Mouse (Mus musculus) stomach, embryonic 16.5 days (tissue): ENCODE measurements around the gene Scfd1. TPM values are rescaled to one million over a fixed set of nuclear protein-coding genes. Genes with fewer than 3 reads are reported as not detected.

Experiments used
- ATAC-seq: fragments of 200-750 bp; cut with Nextera tagmentation; 2 replicates; pipeline ENCODE4 v1.8.0; 2017; ENCODE audit warnings: moderate number of reproducible peaks, moderate TSS enrichment; ENCODE audit not compliant: insufficient read depth, low FRiP score
- H3K27ac ChIP-seq: fragments of 300-500 bp; sonication (generic); 2 replicates; pipeline ENCODE4 v1.5.1; 2014; ENCODE audit warnings: low read length
- H3K27me3 ChIP-seq: fragments of 300-500 bp; sonication (generic); 2 replicates; pipeline ENCODE4 v1.6.1; 2014; ENCODE audit warnings: low read length, control low read depth, mixed read lengths; ENCODE audit not compliant: control insufficient read depth, insufficient read depth
- H3K36me3 ChIP-seq: fragments of 300-500 bp; sonication (generic); 2 replicates; pipeline ENCODE4 v1.6.1; 2014; ENCODE audit warnings: low read length; ENCODE audit not compliant: control insufficient read depth, insufficient read depth
- H3K4me1 ChIP-seq: fragments of 300-500 bp; sonication (generic); 2 replicates; pipeline ENCODE4 v1.6.1; 2014; ENCODE audit warnings: low read length, control low read depth, mixed read lengths; ENCODE audit not compliant: control insufficient read depth, insufficient read depth
- H3K4me2 ChIP-seq: fragments of 300-500 bp; sonication (generic); 2 replicates; pipeline ENCODE4 v1.6.1; 2014; ENCODE audit warnings: low read depth, low read length, mixed read lengths
- H3K4me3 ChIP-seq: fragments of 300-500 bp; sonication (generic); replicated peaks from 2 replicates; pipeline ENCODE4 v1.5.1; 2014; ENCODE audit warnings: mild to moderate bottlenecking, low read length
- H3K9ac ChIP-seq: fragments of 300-500 bp; sonication (generic); 2 replicates; pipeline ENCODE4 v1.6.1; 2014; ENCODE audit warnings: low read length
- H3K9me3 ChIP-seq: fragments of 300-500 bp; sonication (generic); replicated peaks from 2 replicates; pipeline ENCODE4 v1.6.1; 2016; ENCODE audit warnings: low read length, control low read depth; ENCODE audit not compliant: control insufficient read depth
- WGBS: fragments of 180-500 bp; shearing (Covaris S2); extraction: QIAGEN DNeasy Blood & Tissue Kit; methylation state at CpG from one replicate; pipeline ENCODE4 v1.1.7; 2014; 5-methylcytosine and 5-hydroxymethylcytosine counted together
- polyA plus RNA-seq: library from polyadenylated mRNA; unstranded; fragments of >200 nt; fragmentation: Nextera tagmentation; extraction: Ambion mirVana; gene quantifications from 2 replicates; pipeline ENCODE4 v1.2.1, GENCODE M21; 2015

The Scfd1 gene
- polyA plus RNA-seq, 1 experiment from 2014 or later: 87.5 TPM

DNA sequence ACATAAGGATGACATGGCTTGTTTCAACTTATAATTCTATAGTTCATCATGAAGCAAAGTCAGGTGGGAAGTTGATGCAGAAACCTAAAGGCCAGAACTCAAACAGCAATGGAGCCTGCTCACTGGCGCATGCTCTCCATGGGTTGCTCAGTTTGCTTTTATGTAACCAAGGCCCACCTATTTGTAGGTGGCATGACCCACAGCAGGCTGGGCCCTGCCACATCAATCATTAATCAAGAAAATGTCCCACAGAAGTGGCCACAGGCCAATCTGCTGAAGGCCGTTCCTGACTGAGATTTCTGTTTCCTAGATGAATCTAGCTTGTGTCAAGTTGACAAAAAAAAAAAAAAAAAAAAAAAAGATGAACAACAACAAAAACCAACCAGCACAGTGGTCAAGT lies 103.9 kb downstream of the Scfd1 start:
- Histone ChIP-seq H3K27me3 (no peaks in the 10 kb centered on the region), H3K9me3 (no peaks in the 10 kb centered on the region), H3K4me1 (no peaks in the 10 kb centered on the region), H3K27ac (no peak overlapping the region), H3K36me3 (no peaks in the 10 kb centered on the region), H3K9ac (no peak overlapping the region), H3K4me3 (no peak overlapping the region), H3K4me2 (no peak overlapping the region)
- ATAC-seq: no peak
- WGBS: 76% methylated on average over 2 of the region's 2 CpGs

DNA sequence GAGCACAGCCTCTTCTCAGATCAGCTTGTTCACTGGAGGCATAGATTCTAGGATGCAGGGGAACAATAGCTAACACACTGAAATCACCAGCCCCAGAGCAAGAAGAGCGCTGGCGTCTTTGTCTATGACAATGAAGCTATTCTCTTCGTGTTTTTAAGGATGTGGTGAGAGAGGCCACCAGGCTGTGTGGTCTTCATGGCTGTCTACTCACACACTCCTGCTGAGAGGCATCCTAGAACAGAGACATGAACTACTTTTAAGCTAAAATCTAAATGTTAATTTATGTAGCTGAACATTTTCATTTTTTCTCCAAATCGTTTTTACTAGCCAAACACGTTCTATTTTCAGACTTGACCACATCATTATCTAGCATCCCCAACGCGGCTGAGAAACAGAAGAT lies 114.7 kb downstream of the Scfd1 start:
- 87% methylated on average over 7 of the region's 7 CpGs for WGBS
- Histone ChIP-seq H3K4me2 (no peak overlapping the region), H3K4me1 (no peaks in the 10 kb centered on the region), H3K9ac (no peak overlapping the region), H3K4me3 (no peak overlapping the region), H3K27ac (no peak overlapping the region), H3K9me3 (no peaks in the 10 kb centered on the region), H3K36me3 (no peaks in the 10 kb centered on the region), H3K27me3 (no peaks in the 10 kb centered on the region)
- no peak for ATAC-seq

DNA sequence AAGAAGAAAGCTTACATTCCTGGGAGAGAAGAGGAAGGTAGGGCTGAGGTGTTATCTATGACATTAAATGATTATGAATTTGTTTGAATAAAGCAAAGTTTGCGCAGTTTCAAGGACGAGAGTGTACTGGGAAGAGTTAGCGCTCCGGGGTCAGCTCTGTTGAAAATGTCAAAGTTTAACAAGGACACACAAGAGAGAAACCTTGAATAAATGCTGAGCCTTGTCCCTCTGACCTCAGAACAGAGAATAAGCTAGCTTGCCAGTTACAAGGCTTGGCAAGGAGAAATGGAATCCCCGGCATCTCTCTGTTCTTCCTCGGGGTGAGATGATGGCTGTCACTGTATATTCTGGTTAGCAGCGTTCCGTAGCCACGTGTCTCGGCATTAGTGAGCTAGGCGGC lies 116.2 kb downstream of the Scfd1 start:
- Histone ChIP-seq H3K27me3 (no peaks in the 10 kb centered on the region), H3K4me1 (no peaks in the 10 kb centered on the region), H3K9ac (no peak overlapping the region), H3K4me2 (no peak overlapping the region), H3K9me3 (no peaks in the 10 kb centered on the region), H3K27ac (no peak overlapping the region), H3K36me3 (no peaks in the 10 kb centered on the region), H3K4me3 (no peak overlapping the region)
- 58% methylated on average over 11 of the region's 11 CpGs for WGBS
- ATAC-seq: no peak

DNA sequence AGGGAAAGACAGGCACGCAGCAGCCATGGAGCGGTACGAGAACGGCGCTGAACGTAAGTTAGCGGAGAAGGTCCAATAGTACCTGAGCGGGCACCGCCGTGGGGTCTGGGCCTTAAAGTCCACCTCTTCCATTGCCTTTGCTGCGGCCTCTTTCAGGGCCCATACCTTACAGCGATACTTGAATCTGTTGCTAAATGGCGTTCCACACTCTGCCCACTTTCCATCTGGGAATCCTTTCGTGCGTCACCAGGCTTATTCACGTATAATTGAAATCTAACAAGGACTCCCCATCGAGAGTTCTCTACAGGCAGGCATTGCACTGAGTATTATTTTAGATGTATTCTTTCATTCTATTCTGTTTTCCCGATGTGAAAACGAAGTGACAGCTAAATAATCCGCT lies 117.3 kb downstream of the Scfd1 start:
- Histone ChIP-seq H3K9ac (no peak overlapping the region), H3K4me1 (no peaks in the 10 kb centered on the region), H3K27ac (no peak overlapping the region), H3K36me3 (no peaks in the 10 kb centered on the region), H3K9me3 (no peaks in the 10 kb centered on the region), H3K27me3 (no peaks in the 10 kb centered on the region), H3K4me3 (no peak overlapping the region), H3K4me2 (no peak overlapping the region)
- no peak for ATAC-seq
- WGBS: 95% methylated on average over 20 of the region's 20 CpGs

Other genes with a start within 250 kb of the Scfd1 start
- 26.3 and 27.0 TPM in 2 replicates for gene G2e3, start 29.4 kb upstream of the Scfd1 start, polyA plus RNA-seq
- gene Coch, start 215.8 kb downstream of the Scfd1 start, polyA plus RNA-seq: 2.0 and 4.4 TPM in 2 replicates